Mouse (Mus musculus) heart, embryonic 15.5 days (tissue): ENCODE measurements around the gene Pde4d. TPM values are rescaled to one million over a fixed set of nuclear protein-coding genes. Genes with fewer than 3 reads are reported as not detected.
A peak's percentile ranks its signal among the peaks of the same experiment; 100 is the strongest.

ENCODE experiments used
- ATAC-seq: fragments of 200-750 bp; cut with Nextera tagmentation; replicated peaks from 2 replicates; pipeline ENCODE4 v1.8.0; 2017; ENCODE audit warnings: low read depth, moderate TSS enrichment; ENCODE audit not compliant: insufficient number of reproducible peaks, insufficient read depth, low FRiP score
- H3K27ac ChIP-seq: fragments of 300-500 bp; sonication (generic); 2 replicates; pipeline ENCODE4 v1.5.1; 2015; ENCODE audit warnings: mild to moderate bottlenecking, inconsistent platforms
- H3K27me3 ChIP-seq: fragments of 300-500 bp; sonication (generic); 2 replicates; pipeline ENCODE4 v1.6.1; 2015; ENCODE audit warnings: inconsistent platforms
- H3K36me3 ChIP-seq: fragments of 300-500 bp; sonication (generic); 2 replicates; pipeline ENCODE4 v1.6.1; 2015; ENCODE audit warnings: mild to moderate bottlenecking, inconsistent platforms
- H3K4me1 ChIP-seq: fragments of 300-500 bp; sonication (generic); replicated peaks from 2 replicates; pipeline ENCODE4 v1.6.1; 2015; ENCODE audit warnings: inconsistent platforms
- H3K4me2 ChIP-seq: fragments of 300-500 bp; sonication (generic); 2 replicates; pipeline ENCODE4 v1.6.1; 2015; ENCODE audit warnings: inconsistent platforms, mild to moderate bottlenecking, moderate library complexity
- H3K4me3 ChIP-seq: fragments of 300-500 bp; sonication (generic); 2 replicates; pipeline ENCODE4 v1.5.1; 2015; ENCODE audit warnings: mild to moderate bottlenecking, inconsistent platforms
- H3K9ac ChIP-seq: fragments of 300-500 bp; sonication (generic); 2 replicates; pipeline ENCODE4 v1.6.1; 2015; ENCODE audit warnings: mild to moderate bottlenecking, inconsistent platforms
- H3K9me3 ChIP-seq: fragments of 300-500 bp; sonication (generic); replicated peaks from 2 replicates; pipeline ENCODE4 v1.6.1; 2016; ENCODE audit warnings: inconsistent platforms
- WGBS: fragments of 180-500 bp; shearing (Covaris S2); methylation state at CpG from one replicate; pipeline ENCODE4 v1.1.7; 2015; ENCODE audit warnings: mixed read lengths; 5-methylcytosine and 5-hydroxymethylcytosine counted together
- polyA plus RNA-seq: library from polyadenylated mRNA; unstranded; fragments of >200 nt; fragmentation: Nextera tagmentation; extraction: Ambion mirVana; gene quantifications from 2 replicates; pipeline ENCODE4 v1.2.1, GENCODE M21; 2015

Pde4d gene
- polyA plus RNA-seq, 1 experiment from 2014 or later, result 25.7 TPM

- H3K27ac ChIP-seq, result no peak overlapping the region
- H3K27me3 ChIP-seq, result no peaks in the 10 kb centered on the region
- H3K9me3 ChIP-seq, result no peaks in the 10 kb centered on the region
- no peak overlapping the region for H3K9ac ChIP-seq
- no peak overlapping the region for H3K4me2 ChIP-seq
- WGBS, result 50% methylated on average over 2 of the region's 2 CpGs
- H3K36me3 ChIP-seq, result no peaks in the 10 kb centered on the region
- ATAC-seq, result no peak
- no peaks in the 10 kb centered on the region for H3K4me1 ChIP-seq
- H3K4me3 ChIP-seq, result no peak overlapping the region
Observed at GRCm38 (mm10) chr13:109359994-109360393, 910.2 kb downstream of the Pde4d start.

GRCm38 (mm10) chr13:109362340-109362739 lies 912.6 kb downstream of the Pde4d start:
- H3K36me3 ChIP-seq, result no peaks in the 10 kb centered on the region
- no peak for ATAC-seq
- H3K4me3 ChIP-seq, result no peak overlapping the region
- no peak overlapping the region for H3K4me2 ChIP-seq
- 63% methylated on average over 6 of the region's 6 CpGs for WGBS
- no peak overlapping the region for H3K27ac ChIP-seq
- H3K4me1 ChIP-seq, result no peaks in the 10 kb centered on the region
- no peak overlapping the region for H3K9ac ChIP-seq
- H3K9me3 ChIP-seq, result no peaks in the 10 kb centered on the region
- H3K27me3 ChIP-seq, result no peaks in the 10 kb centered on the region

- H3K27me3 ChIP-seq, result no peaks in the 10 kb centered on the region
- H3K9ac ChIP-seq, result no peak overlapping the region
- H3K9me3 ChIP-seq, result no peaks in the 10 kb centered on the region
- peaks cover 4% of the 10 kb centered on the region; the same call in 1 of the 2 replicates for H3K4me1 ChIP-seq
- no peak for ATAC-seq
- 77% methylated on average over 5 of the region's 5 CpGs for WGBS
- H3K4me3 ChIP-seq, result no peak overlapping the region
- no peak overlapping the region for H3K4me2 ChIP-seq
- H3K36me3 ChIP-seq, result no peaks in the 10 kb centered on the region
- no peak overlapping the region for H3K27ac ChIP-seq
Observed at GRCm38 (mm10) chr13:109374465-109374864, 924.7 kb downstream of the Pde4d start.

GRCm38 (mm10) chr13:109376681-109377080 lies 926.9 kb downstream of the Pde4d start:
- Histone ChIP-seq H3K4me3 (no peak overlapping the region), H3K9me3 (no peaks in the 10 kb centered on the region), H3K27me3 (no peaks in the 10 kb centered on the region), H3K36me3 (no peaks in the 10 kb centered on the region), H3K27ac (no peak overlapping the region), H3K4me1 (peaks cover 4% of the 10 kb centered on the region; the same call in 1 of the 2 replicates), H3K4me2 (no peak overlapping the region), H3K9ac (no peak overlapping the region)
- no peak for ATAC-seq
- WGBS, result 66% methylated on average over 1 of the region's 1 CpGs

GRCm38 (mm10) chr13:109380149-109380548 lies 930.4 kb downstream of the Pde4d start:
- ATAC-seq, result no peak
- Histone ChIP-seq H3K9ac (no peak overlapping the region), H3K4me1 (peaks cover 7% of the 10 kb centered on the region), H3K36me3 (no peaks in the 10 kb centered on the region), H3K9me3 (no peaks in the 10 kb centered on the region), H3K27ac (no peak overlapping the region), H3K27me3 (no peaks in the 10 kb centered on the region), H3K4me3 (no peak overlapping the region), H3K4me2 (no peak overlapping the region)
- WGBS, result 92% methylated on average over 2 of the region's 2 CpGs

- H3K9me3 ChIP-seq, result no peaks in the 10 kb centered on the region
- no peak overlapping the region for H3K4me3 ChIP-seq
- no peak overlapping the region for H3K4me2 ChIP-seq
- H3K9ac ChIP-seq, result no peak overlapping the region
- no peaks in the 10 kb centered on the region for H3K27me3 ChIP-seq
- no peak overlapping the region for H3K27ac ChIP-seq
- H3K36me3 ChIP-seq, result no peaks in the 10 kb centered on the region
- 63% methylated on average over 8 of the region's 8 CpGs for WGBS
- H3K4me1 ChIP-seq, result peaks cover 3% of the 10 kb centered on the region; the same call in 1 of the 2 replicates
- ATAC-seq, result no peak
Observed at GRCm38 (mm10) chr13:109388626-109389220, 939.0 kb downstream of the Pde4d start.

- whole genome bisulfite sequencing, result 84% methylated on average over 4 of the region's 4 CpGs
- no peak for ATAC-seq
- H3K4me1 ChIP-seq, result no peaks in the 10 kb centered on the region
- H3K27ac ChIP-seq, result no peak overlapping the region
- H3K4me3 ChIP-seq, result no peak overlapping the region
- no peaks in the 10 kb centered on the region for H3K36me3 ChIP-seq
- H3K4me2 ChIP-seq, result no peak overlapping the region
- H3K27me3 ChIP-seq, result no peaks in the 10 kb centered on the region
- no peak overlapping the region for H3K9ac ChIP-seq
- no peaks in the 10 kb centered on the region for H3K9me3 ChIP-seq
Observed at GRCm38 (mm10) chr13:109402396-109402795, 952.6 kb downstream of the Pde4d start.

GRCm38 (mm10) chr13:109402936-109403335 lies 953.2 kb downstream of the Pde4d start:
- Histone ChIP-seq H3K9ac (no peak overlapping the region), H3K27me3 (no peaks in the 10 kb centered on the region), H3K4me3 (no peak overlapping the region), H3K27ac (no peak overlapping the region), H3K9me3 (no peaks in the 10 kb centered on the region), H3K4me1 (no peaks in the 10 kb centered on the region), H3K36me3 (no peaks in the 10 kb centered on the region), H3K4me2 (no peak overlapping the region)
- 47% methylated on average over 2 of the region's 2 CpGs for WGBS
- ATAC-seq, result no peak

- no peak overlapping the region for H3K4me3 ChIP-seq
- no peaks in the 10 kb centered on the region for H3K27me3 ChIP-seq
- no peaks in the 10 kb centered on the region for H3K9me3 ChIP-seq
- no peak for ATAC-seq
- H3K36me3 ChIP-seq, result no peaks in the 10 kb centered on the region
- H3K9ac ChIP-seq, result no peak overlapping the region
- WGBS, result 66% methylated on average over 8 of the region's 8 CpGs
- no peak overlapping the region for H3K27ac ChIP-seq
- peak overlapping the region; percentile 36; the same call in 1 of the 2 replicates for H3K4me2 ChIP-seq
- no peaks in the 10 kb centered on the region for H3K4me1 ChIP-seq
Observed at GRCm38 (mm10) chr13:109406341-109406740, 956.6 kb downstream of the Pde4d start.

GRCm38 (mm10) chr13:109407371-109407770 lies 957.6 kb downstream of the Pde4d start:
- H3K4me1 ChIP-seq, result no peaks in the 10 kb centered on the region
- ATAC-seq, result no peak
- H3K9ac ChIP-seq, result no peak overlapping the region
- no peaks in the 10 kb centered on the region for H3K9me3 ChIP-seq
- H3K27me3 ChIP-seq, result no peaks in the 10 kb centered on the region
- no peak overlapping the region for H3K4me2 ChIP-seq
- no peak overlapping the region for H3K4me3 ChIP-seq
- WGBS, result 72% methylated on average over 3 of the region's 3 CpGs
- H3K36me3 ChIP-seq, result no peaks in the 10 kb centered on the region
- H3K27ac ChIP-seq, result no peak overlapping the region

GRCm38 (mm10) chr13:109420426-109420825 lies 970.7 kb downstream of the Pde4d start:
- H3K4me2 ChIP-seq, result no peak overlapping the region
- H3K27ac ChIP-seq, result no peak overlapping the region
- no peaks in the 10 kb centered on the region for H3K27me3 ChIP-seq
- WGBS, result 89% methylated on average over 3 of the region's 3 CpGs
- H3K9me3 ChIP-seq, result no peaks in the 10 kb centered on the region
- no peak overlapping the region for H3K9ac ChIP-seq
- H3K4me1 ChIP-seq, result no peaks in the 10 kb centered on the region
- no peak overlapping the region for H3K4me3 ChIP-seq
- no peaks in the 10 kb centered on the region for H3K36me3 ChIP-seq
- no peak for ATAC-seq

GRCm38 (mm10) chr13:109424906-109425305 lies 975.2 kb downstream of the Pde4d start:
- H3K9me3 ChIP-seq, result no peaks in the 10 kb centered on the region
- 53% methylated on average over 2 of the region's 2 CpGs for WGBS

More at GRCm38 (mm10) chr13:109424906-109425305, 975.2 kb downstream of the Pde4d start:
- Histone ChIP-seq H3K36me3 (no peaks in the 10 kb centered on the region), H3K4me3 (no peak overlapping the region), H3K4me1 (peaks cover 5% of the 10 kb centered on the region; the same call in 1 of the 2 replicates), H3K27ac (no peak overlapping the region), H3K4me2 (no peak overlapping the region), H3K9ac (no peak overlapping the region), H3K27me3 (no peaks in the 10 kb centered on the region)
- no peak for ATAC-seq
